Mouse (Mus musculus): ENCODE measurements around the gene Hspbp1.

GRCm38 (mm10) chr7:4675200-4675599 is 9.7 kb downstream of the Hspbp1 start:
- no peak for TF ChIP-seq POLR2A (IDR thresholded peaks at IDR 0.05; ENCODE audit: insufficient read depth, low read depth, low read length)
- TF ChIP-seq CTCF (IDR thresholded peaks at IDR 0.05; ENCODE audit: insufficient read depth, low read depth, low read length), result no peak
